Mouse (Mus musculus): ENCODE results near the gene Ssbp4. TPM values are rescaled to one million over a fixed set of nuclear protein-coding genes. Genes with fewer than 3 reads are reported as not detected.

Gene Ssbp4
- polyA plus RNA-seq, 1 experiment from 2014 or later, result 62.4 TPM

GRCm38 (mm10) chr8:70615894-70616293 lies 7.2 kb upstream of the Ssbp4 start, which contains the start of gene Lrrc25:
Lrrc25 (plus strand) TSS chr8:70616155.
- no peak for ATAC-seq (ENCODE audit: low read depth)
- Histone ChIP-seq H3K9me3 (replicated peaks) (no peaks in the 10 kb centered on the region), H3K4me2 (peak within 1 kb of the TSS; percentile 10; the same call in 1 of the 2 replicates), H3K4me1 (replicated peaks) (peaks cover 88% of the 10 kb centered on the region), H3K27ac (peak within 1 kb of the TSS; percentile 68), H3K4me3 (replicated peaks) (peak within 1 kb of the TSS; percentile 18; the same call in 1 of the 2 replicates), H3K36me3 (no peaks in the 10 kb centered on the region), H3K27me3 (no peaks in the 10 kb centered on the region), H3K9ac (peak within 1 kb of the TSS; percentile 16; the same call in 1 of the 2 replicates)
- no peak for DNase-seq
- WGBS (ENCODE audit: insufficient replicate concordance), result 22% methylated on average over 3 of the region's 3 CpGs

- WGBS (ENCODE audit: insufficient replicate concordance), result 82% methylated on average over 8 of the region's 8 CpGs
- Histone ChIP-seq H3K9me3 (replicated peaks) (no peaks in the 10 kb centered on the region), H3K27ac (peak overlapping the region; percentile 68), H3K4me1 (replicated peaks) (peaks cover 87% of the 10 kb centered on the region), H3K4me2 (no peak overlapping the region), H3K9ac (peak overlapping the region; percentile 16; the same call in 1 of the 2 replicates), H3K27me3 (no peaks in the 10 kb centered on the region), H3K4me3 (replicated peaks) (no peak overlapping the region), H3K36me3 (no peaks in the 10 kb centered on the region)
- DNase-seq (no peak), ATAC-seq (ENCODE audit: low read depth) (no peak)
These were observed 6.6 kb upstream of the Ssbp4 start for GRCm38 (mm10) chr8:70615281-70615680.

- Histone ChIP-seq H3K9ac (no peak overlapping the region), H3K27me3 (peaks cover under 1% of the 10 kb centered on the region; the same call in 1 of the 2 replicates), H3K4me1 (replicated peaks) (peaks cover 87% of the 10 kb centered on the region), H3K36me3 (no peaks in the 10 kb centered on the region), H3K27ac (peak overlapping the region; percentile 68), H3K9me3 (replicated peaks) (no peaks in the 10 kb centered on the region), H3K4me3 (replicated peaks) (no peak overlapping the region), H3K4me2 (no peak overlapping the region)
- ATAC-seq (ENCODE audit: low read depth), result no peak
- DNase-seq, result no peak
- 64% methylated on average over 5 of the region's 5 CpGs for WGBS (ENCODE audit: insufficient replicate concordance)
These were observed 5.8 kb upstream of the Ssbp4 start for GRCm38 (mm10) chr8:70614469-70614868.

GRCm38 (mm10) chr8:70613763-70614162 lies 5.1 kb upstream of the Ssbp4 start:
- no peak for DNase-seq
- no peaks in the 10 kb centered on the region for H3K36me3 ChIP-seq
- WGBS (ENCODE audit: insufficient replicate concordance), result 20% methylated on average over 1 of the region's 1 CpGs
- H3K4me3 ChIP-seq (replicated peaks), result no peak overlapping the region
- H3K4me2 ChIP-seq, result no peak overlapping the region
- no peak for ATAC-seq (ENCODE audit: low read depth)
- H3K27ac ChIP-seq, result peak overlapping the region; percentile 68; the same call in 1 of the 2 replicates
- no peaks in the 10 kb centered on the region for H3K9me3 ChIP-seq (replicated peaks)
- H3K4me1 ChIP-seq (replicated peaks), result peaks cover 87% of the 10 kb centered on the region
- H3K9ac ChIP-seq, result no peak overlapping the region
- H3K27me3 ChIP-seq, result peaks cover 5% of the 10 kb centered on the region; the same call in 1 of the 2 replicates

GRCm38 (mm10) chr8:70611849-70612248 lies 3.2 kb upstream of the Ssbp4 start:
- H3K27me3 ChIP-seq, result peaks cover 5% of the 10 kb centered on the region; the same call in 1 of the 2 replicates
- no peaks in the 10 kb centered on the region for H3K36me3 ChIP-seq
- H3K4me2 ChIP-seq, result peak overlapping the region; percentile 93
- peak overlapping the region; percentile 81 for H3K4me3 ChIP-seq (replicated peaks)
- peak overlapping the region; percentile 94 for H3K9ac ChIP-seq
- ATAC-seq (ENCODE audit: low read depth), result peak; percentile 30
- peaks cover 87% of the 10 kb centered on the region for H3K4me1 ChIP-seq (replicated peaks)
- peak; percentile 84 for DNase-seq
- no peaks in the 10 kb centered on the region for H3K9me3 ChIP-seq (replicated peaks)
- peak overlapping the region; percentile 83 for H3K27ac ChIP-seq
- under 1% methylated on average over 6 of the region's 6 CpGs for WGBS (ENCODE audit: insufficient replicate concordance)

DNA sequence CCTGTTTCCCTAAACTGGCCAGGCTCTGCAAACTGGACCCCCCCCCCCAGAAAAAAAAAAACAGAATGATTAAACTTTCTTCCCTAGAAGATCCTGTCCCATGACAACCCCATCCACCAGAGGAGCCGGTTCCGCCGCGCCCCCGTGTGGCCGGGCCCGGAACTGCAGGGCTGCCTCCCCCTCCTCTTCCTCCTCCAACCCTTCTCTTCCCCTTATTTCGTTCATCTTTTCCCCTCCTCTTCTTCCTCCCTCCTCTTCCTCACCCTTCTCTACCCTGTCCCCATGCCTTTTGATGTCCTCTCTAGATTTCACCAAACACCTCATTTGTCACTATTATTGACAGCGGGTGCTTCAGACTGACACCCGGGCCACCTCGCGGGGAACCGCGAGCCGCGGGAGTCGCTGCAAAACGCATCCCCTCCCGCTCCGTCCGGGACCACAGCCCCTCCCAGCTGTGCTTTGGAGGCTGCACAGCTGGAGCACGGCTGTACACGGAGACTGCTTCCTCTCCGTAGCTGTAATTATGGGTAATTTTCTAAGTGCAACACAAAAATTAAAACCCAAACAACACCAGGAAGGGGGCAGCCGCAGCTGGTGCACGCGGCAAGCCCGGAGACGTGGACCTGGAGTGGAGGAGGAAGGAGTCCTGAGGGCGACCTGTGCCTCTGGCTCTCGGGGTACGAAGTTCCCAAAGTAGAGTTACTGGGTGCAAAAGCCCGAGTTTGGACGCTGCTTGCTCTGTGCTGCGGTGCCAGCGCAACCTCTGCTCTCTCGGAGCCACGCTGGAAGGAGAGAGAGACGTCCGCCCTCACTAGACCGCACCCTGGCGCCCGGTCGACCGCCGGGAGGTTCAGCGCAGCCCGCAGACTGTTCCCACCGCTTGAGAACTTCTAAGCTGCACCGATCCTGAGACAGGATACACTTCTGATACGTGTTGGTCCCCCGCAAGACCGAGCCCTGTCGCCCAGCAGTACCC lies 2.4 kb upstream of the Ssbp4 start:
- peaks cover 87% of the 10 kb centered on the region for H3K4me1 ChIP-seq (replicated peaks)
- DNase-seq, result peak; percentile 72
- H3K27ac ChIP-seq, result peak overlapping the region; percentile 91
- H3K9ac ChIP-seq, result peak overlapping the region; percentile 94
- H3K4me3 ChIP-seq (replicated peaks), result peak overlapping the region; percentile 81
- under 1% methylated on average over 54 of the region's 54 CpGs for WGBS (ENCODE audit: insufficient replicate concordance)
- H3K27me3 ChIP-seq, result peaks cover 5% of the 10 kb centered on the region; the same call in 1 of the 2 replicates
- H3K36me3 ChIP-seq, result no peaks in the 10 kb centered on the region
- ATAC-seq (ENCODE audit: low read depth), result peak; percentile 61
- H3K4me2 ChIP-seq, result peak overlapping the region; percentile 93
- H3K9me3 ChIP-seq (replicated peaks), result no peaks in the 10 kb centered on the region

GRCm38 (mm10) chr8:70609849-70610795 lies 1.4 kb upstream of the Ssbp4 start:
- peak overlapping the region; percentile 94 for H3K9ac ChIP-seq
- H3K4me2 ChIP-seq, result peak overlapping the region; percentile 93
- ATAC-seq (ENCODE audit: low read depth), result peak; percentile 64
- no peaks in the 10 kb centered on the region for H3K36me3 ChIP-seq
- H3K4me3 ChIP-seq (replicated peaks), result peak overlapping the region; percentile 81
- WGBS (ENCODE audit: insufficient replicate concordance), result under 1% methylated on average over 44 of the region's 45 CpGs
- H3K27ac ChIP-seq, result peak overlapping the region; percentile 91
- H3K9me3 ChIP-seq (replicated peaks), result no peaks in the 10 kb centered on the region
- peak; percentile 73 for DNase-seq
- peaks cover 86% of the 10 kb centered on the region for H3K4me1 ChIP-seq (replicated peaks)
- peaks cover 5% of the 10 kb centered on the region; the same call in 1 of the 2 replicates for H3K27me3 ChIP-seq

- peaks cover 87% of the 10 kb centered on the region for H3K4me1 ChIP-seq (replicated peaks)
- DNase-seq (peak; percentile 50), ATAC-seq (ENCODE audit: low read depth) (peak; percentile 25)
These were observed 736 bp upstream of the Ssbp4 start for GRCm38 (mm10) chr8:70609368-70609848.

DNA sequence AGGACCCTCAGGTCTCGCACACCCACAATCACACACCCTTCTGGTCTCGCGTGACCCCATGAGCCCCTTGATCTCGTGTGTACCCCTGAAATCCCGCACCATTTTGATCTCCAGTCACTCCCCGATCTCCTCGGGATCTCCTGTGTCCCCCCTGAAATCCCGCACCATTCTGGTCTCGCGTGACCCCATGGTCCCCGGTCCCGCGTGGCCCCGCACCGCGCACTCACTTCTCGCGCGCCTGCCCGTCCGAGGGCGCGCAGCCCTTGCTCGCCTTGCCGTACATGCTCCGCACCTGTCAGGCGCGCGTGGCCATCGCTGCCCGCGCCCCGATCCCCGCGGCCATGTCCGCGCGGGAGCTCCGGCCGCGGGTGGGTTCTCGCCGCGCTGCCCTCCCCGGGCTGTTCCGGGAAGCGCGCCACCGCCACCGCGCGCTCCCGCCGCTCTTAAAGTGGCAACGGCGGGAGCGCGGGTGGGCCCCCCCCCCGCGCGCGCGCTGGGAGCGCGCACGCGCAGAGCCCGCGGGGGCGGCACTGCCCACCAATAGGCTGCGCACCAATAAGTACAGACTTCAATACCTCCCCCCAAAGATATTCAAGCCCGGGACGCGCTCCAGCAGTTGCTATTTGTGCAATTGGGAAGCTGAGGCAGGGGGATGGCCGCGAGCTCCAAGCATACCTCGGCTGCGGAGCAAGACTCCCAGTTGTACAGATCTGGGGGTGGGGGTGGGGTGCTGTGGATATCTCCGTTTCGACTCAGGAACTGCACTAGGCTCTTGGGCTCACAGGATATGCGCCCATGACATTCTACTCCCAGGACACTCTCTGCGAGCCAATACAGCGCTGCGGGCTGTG lies 549 bp downstream of the Ssbp4 start:
- Histone ChIP-seq H3K4me3 (replicated peaks) (peak overlapping the region; percentile 81), H3K9me3 (replicated peaks) (no peaks in the 10 kb centered on the region), H3K4me1 (replicated peaks) (peaks cover 83% of the 10 kb centered on the region), H3K27ac (peak overlapping the region; percentile 91), H3K36me3 (0 out of 2 replicates have a peak, but pooled peaks cover under 1% of the 10 kb centered on the region), H3K4me2 (peak overlapping the region; percentile 93), H3K9ac (peak overlapping the region; percentile 94), H3K27me3 (peaks cover 5% of the 10 kb centered on the region; the same call in 1 of the 2 replicates)
- DNase-seq (no peak), ATAC-seq (ENCODE audit: low read depth) (peak; percentile 10; the same call in 1 of the 2 replicates)
- under 1% methylated on average over 77 of the region's 84 CpGs for WGBS (ENCODE audit: insufficient replicate concordance)

More at GRCm38 (mm10) chr8:70609368-70609848, 736 bp upstream of the Ssbp4 start:
- peak overlapping the region; percentile 91 for H3K27ac ChIP-seq
- H3K9ac ChIP-seq, result peak overlapping the region; percentile 94
- peaks cover 5% of the 10 kb centered on the region; the same call in 1 of the 2 replicates for H3K27me3 ChIP-seq
- H3K4me3 ChIP-seq (replicated peaks), result peak overlapping the region; percentile 81
- under 1% methylated on average over 38 of the region's 39 CpGs for WGBS (ENCODE audit: insufficient replicate concordance)
- H3K9me3 ChIP-seq (replicated peaks), result no peaks in the 10 kb centered on the region
- H3K36me3 ChIP-seq, result no peaks in the 10 kb centered on the region
- peak overlapping the region; percentile 93 for H3K4me2 ChIP-seq

DNA sequence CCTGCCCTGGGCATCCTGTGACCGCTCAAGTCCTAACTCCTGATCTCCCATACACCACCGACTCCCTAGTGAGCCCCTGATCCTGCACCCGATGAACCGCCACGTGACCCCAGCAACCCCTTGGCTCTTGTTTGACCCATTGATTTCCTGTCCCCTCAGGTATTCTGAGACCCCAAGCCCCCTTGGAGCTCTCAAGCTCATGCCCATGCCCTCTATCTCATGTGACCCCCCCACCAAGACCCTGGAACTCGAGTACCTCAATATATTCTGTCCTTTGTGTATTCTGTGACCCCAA lies 1.1 kb downstream of the Ssbp4 start:
- no peaks in the 10 kb centered on the region for H3K9me3 ChIP-seq (replicated peaks)
- H3K27ac ChIP-seq, result peak overlapping the region; percentile 91
- peaks cover 5% of the 10 kb centered on the region; the same call in 1 of the 2 replicates for H3K27me3 ChIP-seq
- peaks cover 6% of the 10 kb centered on the region for H3K36me3 ChIP-seq
- ATAC-seq (ENCODE audit: low read depth) (no peak), DNase-seq (no peak)
- peak overlapping the region; percentile 81 for H3K4me3 ChIP-seq (replicated peaks)
- peak overlapping the region; percentile 93 for H3K4me2 ChIP-seq
- H3K4me1 ChIP-seq (replicated peaks), result peaks cover 85% of the 10 kb centered on the region
- WGBS (ENCODE audit: insufficient replicate concordance), result 10% methylated on average over 6 of the region's 6 CpGs
- peak overlapping the region; percentile 94 for H3K9ac ChIP-seq

Data from liver, embryonic 13.5 days (tissue).